Mouse (Mus musculus) C2C12 (cell line): ENCODE data around the gene Fbxo5. TPM values are rescaled to one million over a fixed set of nuclear protein-coding genes. Genes with fewer than 3 reads are reported as not detected.
A peak's percentile ranks its signal among the peaks of the same experiment; 100 is the strongest.

Experiments used
- H3K27me3 ChIP-seq: one replicate; pipeline ENCODE4 v1.6.1; 2011; ENCODE audit not compliant: control insufficient read depth, insufficient read depth, insufficient read length
- H3K36me3 ChIP-seq: one replicate; pipeline ENCODE4 v1.6.1; 2011; ENCODE audit not compliant: control insufficient read depth, insufficient read depth
- H3K4me3 ChIP-seq: one replicate; pipeline ENCODE4 v1.5.1; 2011; ENCODE audit warnings: mild to moderate bottlenecking, control low read depth; ENCODE audit not compliant: poor library complexity, insufficient read depth, severe bottlenecking
- H3K79me2 ChIP-seq: one replicate; pipeline ENCODE4 v1.6.1; 2011; ENCODE audit not compliant: control insufficient read depth, insufficient read depth
- H3K79me3 ChIP-seq: one replicate; pipeline ENCODE4 v1.6.1; 2011; ENCODE audit warnings: low read depth, control low read depth
- H3ac ChIP-seq: one replicate; pipeline ENCODE3; 2011; ENCODE audit warnings: low read depth; ENCODE audit not compliant: control insufficient read depth, insufficient read length
- CEBPB ChIP-seq: IDR thresholded peaks from one replicate; pipeline ENCODE4 v1.6.1; 2011; ENCODE audit warnings: low read depth, mild to moderate bottlenecking, control low read depth, moderate library complexity
- CTCF ChIP-seq: IDR thresholded peaks from one replicate; pipeline ENCODE4 v1.5.1; 2011; ENCODE audit not compliant: control insufficient read depth, insufficient read depth, insufficient read length
- FOSL1 ChIP-seq: IDR thresholded peaks from one replicate; pipeline ENCODE4 v1.8.0; 2011; ENCODE audit warnings: mild to moderate bottlenecking, low read length; ENCODE audit not compliant: poor library complexity, insufficient read depth, severe bottlenecking
- MAX ChIP-seq: IDR thresholded peaks from one replicate; pipeline ENCODE4 v1.6.1; 2011; ENCODE audit warnings: mild to moderate bottlenecking, control low read depth
- MYOD1 ChIP-seq: IDR thresholded peaks from one replicate; pipeline ENCODE4 v1.6.1; 2011; ENCODE audit warnings: low read depth; ENCODE audit not compliant: control insufficient read depth, insufficient read length
- MYOG ChIP-seq: IDR thresholded peaks from one replicate; pipeline ENCODE4 v1.6.1; 2011; ENCODE audit not compliant: control insufficient read depth, insufficient read length; ENCODE audit errors: extremely low read depth
- USF1 ChIP-seq: IDR thresholded peaks from one replicate; pipeline ENCODE4 v1.6.1; 2011; ENCODE audit warnings: low read depth, mild to moderate bottlenecking, control low read depth, moderate library complexity
- polyA plus RNA-seq: library from polyadenylated mRNA; unstranded; fragments of >200 nt; fragmentation: generic; extraction: Trizol; gene quantifications from one replicate; pipeline ENCODE4 v1.2.1, GENCODE M21; 2012; ENCODE audit warnings: missing spikeins

The Fbxo5 gene
- polyA plus RNA-seq, 1 experiment = 19.9 TPM

- TF ChIP-seq CTCF (no peak), MYOG (no peak), CEBPB (no peak), MAX (no peak), MYOD1 (no peak), USF1 (no peak), FOSL1 (no peak)
- Histone ChIP-seq H3K79me2 (peaks cover 57% of the 10 kb centered on the region), H3K27me3 (no peaks in the 10 kb centered on the region), H3K4me3 (no peak overlapping the region), H3K36me3 (peaks cover 73% of the 10 kb centered on the region), H3K79me3 (peaks cover 52% of the 10 kb centered on the region), H3ac (no peak overlapping the region)
Observed at GRCm38 (mm10) chr10:5800490-5800889, 4.9 kb downstream of the Fbxo5 start.

- TF ChIP-seq CTCF = no peak
- no peak for TF ChIP-seq CEBPB
- no peak for TF ChIP-seq MAX
- no peak for TF ChIP-seq MYOG
- TF ChIP-seq MYOD1 = no peak
- TF ChIP-seq FOSL1 = no peak
- no peak for TF ChIP-seq USF1
- Histone ChIP-seq H3K36me3 (peaks cover 60% of the 10 kb centered on the region), H3K27me3 (no peaks in the 10 kb centered on the region), H3K79me3 (peaks cover 32% of the 10 kb centered on the region), H3K4me3 (no peak overlapping the region), H3K79me2 (peaks cover 35% of the 10 kb centered on the region), H3ac (no peak overlapping the region)
Observed at GRCm38 (mm10) chr10:5798069-5798468, 7.3 kb downstream of the Fbxo5 start.

GRCm38 (mm10) chr10:5790657-5791056 lies 14.7 kb downstream of the Fbxo5 start:
- H3K79me3 ChIP-seq = no peaks in the 10 kb centered on the region
- no peak overlapping the region for H3ac ChIP-seq
- no peak for TF ChIP-seq USF1
- TF ChIP-seq MYOG = no peak
- peak; percentile 26 for TF ChIP-seq CTCF
- H3K27me3 ChIP-seq = peaks cover 3% of the 10 kb centered on the region
- no peak overlapping the region for H3K4me3 ChIP-seq
- H3K79me2 ChIP-seq = no peaks in the 10 kb centered on the region
- no peaks in the 10 kb centered on the region for H3K36me3 ChIP-seq

GRCm38 (mm10) chr10:5786923-5787322 lies 18.5 kb downstream of the Fbxo5 start:
- no peak for TF ChIP-seq CEBPB
- TF ChIP-seq CTCF = peak; percentile 21
- H3K36me3 ChIP-seq = no peaks in the 10 kb centered on the region
- no peaks in the 10 kb centered on the region for H3K79me2 ChIP-seq
- no peak overlapping the region for H3K4me3 ChIP-seq
- H3ac ChIP-seq = no peak overlapping the region
- H3K79me3 ChIP-seq = no peaks in the 10 kb centered on the region
- peaks cover 3% of the 10 kb centered on the region for H3K27me3 ChIP-seq

Other genes with a start within 250 kb of the Fbxo5 start
- not detected for gene Myct1, start 211.8 kb downstream of the Fbxo5 start, polyA plus RNA-seq
- gene Vip, start 166.4 kb downstream of the Fbxo5 start, polyA plus RNA-seq = not detected
- 2.9 TPM for gene Mtrf1l, start 18.3 kb upstream of the Fbxo5 start, polyA plus RNA-seq
- 0.71 TPM for gene Rgs17, start 116.8 kb upstream of the Fbxo5 start, polyA plus RNA-seq